Mouse (Mus musculus) brain, embryonic 14.5 days (tissue): ENCODE results near the gene Elp1. TPM values are rescaled to one million over a fixed set of nuclear protein-coding genes. Genes with fewer than 3 reads are reported as not detected.

Experiments
- DNase-seq: peaks from one replicate; pipeline ENCODE4 v3.0.0-alpha.2; 2011; ENCODE audit warnings: low read depth
- CTCF ChIP-seq: fragments of 200-500 bp; IDR thresholded peaks from 2 replicates; pipeline ENCODE4 v1.5.1; 2012; ENCODE audit warnings: inconsistent platforms, mild to moderate bottlenecking, moderate library complexity, borderline replicate concordance; ENCODE audit not compliant: insufficient read depth, insufficient read length; ENCODE audit errors: extremely low read depth
- POLR2A ChIP-seq: fragments of 200-500 bp; IDR thresholded peaks from 2 replicates; pipeline ENCODE4 v1.6.1; 2012; ENCODE audit warnings: mild to moderate bottlenecking, inconsistent platforms, borderline replicate concordance; ENCODE audit not compliant: poor library complexity, insufficient read depth, insufficient read length, severe bottlenecking; ENCODE audit errors: extremely low read depth
- polyA plus RNA-seq: library from polyadenylated mRNA; depleted of rRNA; stranded (reverse); fragments of >200 nt; gene quantifications from 2 replicates; pipeline ENCODE4 v1.2.3, GENCODE M21; 2012

The Elp1 gene
- polyA plus RNA-seq, 1 experiment: 82.1 TPM

DNA sequence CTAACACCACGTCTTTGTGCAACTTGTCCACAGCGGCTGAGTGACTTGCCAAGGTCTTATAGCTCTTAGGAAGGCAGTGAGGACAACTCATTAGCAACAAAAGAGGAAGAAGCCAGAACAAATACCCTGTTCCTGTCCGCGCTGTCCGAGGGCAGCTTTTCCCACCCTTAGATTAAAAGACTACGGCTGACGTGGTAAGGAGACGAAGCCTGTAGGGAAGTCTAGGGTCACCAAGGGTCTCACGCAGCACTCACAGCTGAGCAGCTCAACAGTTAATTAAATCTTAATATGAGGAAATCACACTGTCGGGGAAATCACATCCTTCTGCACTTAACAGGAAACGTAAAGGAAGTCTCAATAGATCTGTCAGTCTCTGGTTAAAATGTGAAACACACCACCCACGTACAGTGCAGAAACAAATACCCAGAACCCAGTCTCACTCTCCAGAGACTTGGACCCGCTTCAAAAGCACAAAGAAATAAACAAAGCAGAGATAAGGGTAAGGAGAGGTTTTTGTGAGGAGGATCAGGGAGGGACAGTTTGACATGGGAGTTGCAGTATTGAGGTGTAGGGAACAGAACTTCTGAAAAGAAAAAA is 29.0 kb upstream of the Elp1 start:
- peak; percentile 13 for DNase-seq
- TF ChIP-seq CTCF (no peak), POLR2A (no peak)

DNA sequence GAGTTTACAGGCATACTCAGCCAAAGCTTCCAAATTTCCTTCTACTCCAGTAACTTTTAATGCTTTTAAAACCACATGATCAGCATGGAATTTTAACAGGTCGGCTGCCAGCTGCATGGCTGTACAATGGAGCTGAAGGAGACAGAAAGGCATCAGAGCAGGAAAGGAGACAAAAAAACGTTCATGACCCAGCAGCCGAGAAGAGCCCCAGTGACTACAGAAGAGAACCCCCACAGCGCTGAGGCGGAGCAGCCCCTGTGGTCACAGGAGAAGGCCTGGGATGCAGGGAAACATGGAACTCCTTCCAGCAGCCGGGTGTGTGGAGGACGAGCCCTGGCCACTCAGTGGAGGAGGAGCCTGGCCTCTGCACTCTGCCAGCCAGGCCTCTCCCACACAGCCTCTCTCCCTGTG is 27.4 kb upstream of the Elp1 start:
- DNase-seq: peak; percentile 79
- TF ChIP-seq POLR2A (no peak), CTCF (no peak)

DNA sequence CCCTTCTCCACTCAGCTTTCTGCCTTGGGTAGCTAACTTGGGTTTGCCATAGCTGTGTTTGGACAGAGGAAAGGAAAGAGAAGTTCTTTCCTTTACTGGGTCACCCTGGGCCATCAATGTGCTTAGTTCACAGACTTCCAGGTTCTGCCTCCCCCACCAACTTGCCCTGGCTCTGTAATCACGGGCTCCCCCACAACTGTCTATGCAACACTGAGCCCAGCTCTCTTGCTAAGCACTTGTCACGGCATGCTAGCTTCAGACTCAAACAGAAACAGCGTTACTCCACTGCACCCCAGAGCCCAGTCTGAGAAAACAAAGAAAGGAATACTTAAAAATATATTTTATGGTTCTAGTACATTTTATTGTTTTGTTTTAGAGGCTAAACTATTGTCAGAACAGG is 26.8 kb upstream of the Elp1 start:
- no peak for DNase-seq
- no peak for TF ChIP-seq POLR2A

DNA sequence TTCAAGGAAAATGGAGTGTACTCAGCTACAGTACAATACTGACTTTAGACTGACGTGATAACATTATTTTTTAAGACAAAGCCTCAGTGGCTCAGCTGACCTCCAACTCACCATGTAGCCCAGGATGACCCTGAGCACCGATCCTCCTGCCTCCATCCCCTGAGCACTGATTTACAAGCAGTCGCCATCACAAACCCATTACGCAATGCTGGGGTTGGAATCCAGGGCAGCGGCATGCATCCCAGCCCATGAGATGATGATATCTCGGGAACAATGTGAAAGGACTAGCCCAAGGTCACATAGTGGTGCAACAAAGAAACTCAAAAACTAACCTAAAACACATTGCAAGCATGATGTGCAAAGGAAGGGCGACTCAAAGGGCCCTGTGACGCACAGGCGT is 22.1 kb upstream of the Elp1 start:
- no peak for TF ChIP-seq POLR2A
- TF ChIP-seq CTCF: no peak
- no peak for DNase-seq

DNA sequence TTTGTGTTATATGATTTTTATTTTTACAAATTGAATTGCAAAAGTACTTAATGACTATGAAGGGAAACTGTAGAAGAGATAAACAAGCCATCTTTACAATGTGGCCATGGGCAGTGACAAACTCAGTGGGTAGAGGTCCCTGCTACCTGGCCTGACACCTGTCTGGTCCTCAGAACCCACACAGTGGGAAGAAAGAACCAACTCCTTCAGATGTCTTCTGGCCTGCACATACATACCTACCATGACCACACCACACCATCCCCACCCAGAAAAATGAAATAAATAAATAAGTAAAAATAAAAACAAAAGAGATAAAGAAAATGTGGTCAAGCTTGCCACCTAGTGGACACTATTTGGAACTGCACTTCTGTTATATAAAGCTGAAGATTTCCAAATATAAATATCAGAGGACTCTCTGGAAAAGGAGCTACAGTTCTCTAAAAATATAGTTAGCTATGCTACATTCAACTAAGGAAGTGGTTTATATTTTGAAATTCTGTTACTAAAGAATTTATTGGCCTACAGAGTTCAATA is 18.0 kb upstream of the Elp1 start:
- TF ChIP-seq POLR2A: no peak
- TF ChIP-seq CTCF: no peak
- DNase-seq: peak; percentile 42

DNA sequence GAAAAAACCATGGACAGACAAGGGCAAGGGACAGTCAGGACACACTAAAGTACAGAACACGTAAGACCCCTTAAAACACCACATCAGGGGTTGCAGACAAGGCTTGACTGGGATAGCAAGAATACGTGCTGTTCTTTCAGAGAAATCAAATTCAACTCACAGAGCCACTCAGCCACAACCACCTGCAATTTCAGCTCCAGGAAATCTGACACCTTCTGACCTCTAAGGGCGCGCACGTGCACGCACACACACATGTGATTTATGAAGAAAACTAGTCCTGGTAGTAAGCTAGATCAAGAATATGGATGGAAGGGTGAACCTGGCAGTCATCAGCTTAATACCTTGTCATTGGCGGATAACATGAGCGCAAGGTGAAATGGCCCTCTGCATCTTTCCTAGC is 13.0 kb upstream of the Elp1 start:
- no peak for DNase-seq
- TF ChIP-seq POLR2A: no peak
- TF ChIP-seq CTCF: no peak

DNA sequence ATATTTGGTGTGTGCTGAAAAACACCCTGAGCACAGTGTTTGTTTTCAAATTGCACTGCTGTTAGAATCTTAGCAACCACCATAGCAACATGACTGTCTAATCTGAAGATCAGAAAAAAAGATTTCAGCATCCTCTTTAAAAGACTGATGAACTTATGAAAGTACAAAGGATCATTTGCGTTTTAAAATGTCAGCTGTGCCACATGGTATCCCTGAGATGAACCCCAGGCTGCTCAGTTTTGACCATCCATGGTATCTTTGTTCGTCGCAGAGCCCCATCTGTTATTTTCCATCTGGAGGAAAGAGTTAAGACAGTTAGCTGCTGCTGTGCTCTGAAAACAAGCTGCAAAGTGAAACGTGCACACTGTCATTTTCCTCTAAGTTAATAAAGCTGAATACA is 10.0 kb upstream of the Elp1 start:
- no peak for DNase-seq
- TF ChIP-seq POLR2A: no peak
- TF ChIP-seq CTCF: no peak

DNA sequence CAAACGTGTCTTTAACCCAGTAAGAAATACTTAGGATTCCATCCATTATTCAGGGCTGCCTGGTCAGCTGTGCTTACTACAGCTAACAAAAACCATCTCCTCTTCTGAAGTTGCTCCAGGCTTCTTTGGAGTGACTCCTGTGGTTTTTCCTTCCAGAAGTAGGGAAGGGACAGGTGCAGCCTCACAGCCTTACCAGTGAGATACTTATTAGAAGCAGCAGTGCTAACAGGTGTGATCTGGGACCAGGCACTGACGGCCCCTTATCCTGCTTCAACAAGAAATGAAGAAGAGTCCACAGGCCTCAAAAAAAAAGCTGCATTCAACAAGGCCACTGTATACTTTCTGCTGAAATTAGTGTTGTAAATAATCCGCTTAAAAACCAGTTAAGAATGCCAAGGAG is 9.5 kb upstream of the Elp1 start:
- TF ChIP-seq CTCF (no peak), POLR2A (no peak)
- DNase-seq: no peak

DNA sequence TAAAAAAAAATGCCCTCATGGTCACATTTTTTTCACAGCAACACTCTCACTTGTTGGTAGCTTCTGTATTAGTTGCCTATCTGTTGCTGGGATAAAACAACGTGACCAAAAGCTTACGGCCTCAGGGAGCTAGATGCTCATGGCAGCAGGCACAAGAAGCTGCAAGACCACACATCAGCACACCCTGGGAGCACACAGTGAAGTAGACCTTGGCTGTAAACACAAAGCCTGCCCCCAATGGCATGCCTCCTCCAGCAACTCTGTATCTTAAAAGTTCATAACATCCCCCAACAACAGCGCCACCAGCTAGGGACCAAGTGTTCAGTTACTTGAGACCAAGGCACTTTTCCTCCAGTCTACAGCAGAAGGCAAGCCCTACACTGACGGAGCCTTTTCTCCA is 6.9 kb upstream of the Elp1 start:
- DNase-seq: no peak
- TF ChIP-seq POLR2A (no peak), CTCF (no peak)

DNA sequence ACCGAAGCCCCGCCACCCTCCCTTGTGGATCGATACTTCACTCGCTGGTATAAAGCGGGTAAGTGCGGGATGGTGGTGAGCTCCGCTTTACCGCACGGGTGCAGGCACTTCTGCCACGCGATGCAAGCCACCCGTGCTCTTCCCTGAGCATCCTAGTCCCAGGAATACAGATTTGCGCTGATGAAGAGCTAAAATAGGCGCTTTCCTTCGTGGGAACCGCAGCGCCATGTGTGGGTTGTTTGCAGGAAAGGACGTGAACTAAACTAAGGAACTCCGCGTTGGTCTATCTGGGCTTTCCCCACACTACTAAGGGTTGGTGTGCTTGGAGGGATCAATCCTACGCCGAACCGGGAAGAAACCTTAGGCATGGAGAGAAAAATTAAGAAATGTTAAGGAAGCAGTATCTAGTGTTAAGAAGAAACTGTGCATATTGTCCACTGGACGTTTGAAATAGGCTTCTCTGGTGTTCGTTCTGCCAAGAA is 579 bp upstream of the Elp1 start:
- DNase-seq: no peak
- no peak for TF ChIP-seq POLR2A
- TF ChIP-seq CTCF: no peak

DNA sequence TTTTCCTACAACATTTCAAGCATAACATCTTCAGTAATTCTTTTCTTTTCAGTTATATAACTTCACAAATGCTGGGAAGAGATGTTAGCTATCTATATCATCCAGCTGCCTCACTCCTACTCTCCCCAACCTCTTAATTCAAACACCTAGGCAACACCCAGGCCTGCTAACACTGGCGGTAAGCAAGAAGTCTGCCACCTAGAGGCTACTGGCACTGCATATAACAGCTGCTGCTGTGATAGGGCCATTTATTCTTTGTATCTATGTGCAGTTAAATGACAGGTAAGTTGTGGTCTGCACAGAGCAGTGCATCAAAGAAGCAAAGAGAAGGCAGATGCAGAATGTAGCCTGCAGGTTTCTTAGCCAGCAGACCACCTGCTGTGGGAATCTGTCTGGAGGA is 10.8 kb downstream of the Elp1 start:
- no peak for TF ChIP-seq POLR2A
- TF ChIP-seq CTCF: peak; percentile 51; the same call in 1 of the 2 replicates
- DNase-seq: peak; percentile 35

DNA sequence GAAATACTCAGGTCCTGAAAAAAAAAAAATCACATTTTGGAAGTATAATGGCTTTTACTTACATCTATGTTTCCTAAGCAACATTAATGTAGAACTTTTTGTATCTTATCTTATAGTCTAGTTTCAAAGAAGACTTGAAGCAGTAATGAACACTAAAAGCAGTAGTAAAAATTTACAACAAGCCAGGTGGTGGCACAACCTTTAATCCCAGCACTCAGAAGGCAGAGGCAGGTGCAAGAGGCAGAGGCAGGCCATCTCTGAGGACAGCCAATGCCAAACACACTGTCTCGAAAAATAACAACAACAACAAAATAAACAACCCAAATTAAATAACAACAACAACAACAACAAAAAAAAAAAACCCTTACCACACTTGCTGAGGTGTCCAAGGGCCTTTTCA is 31.1 kb downstream of the Elp1 start:
- no peak for TF ChIP-seq CTCF
- TF ChIP-seq POLR2A: no peak
- DNase-seq: no peak
